Mouse (Mus musculus) liver, embryonic 11.5 days (tissue): ENCODE results near the gene Metrn. TPM values are rescaled to one million over a fixed set of nuclear protein-coding genes. Genes with fewer than 3 reads are reported as not detected.

Experiments
- ATAC-seq: fragments of 200-750 bp; cut with Nextera tagmentation; replicated peaks from 2 replicates; pipeline ENCODE4 v1.8.0; 2017; ENCODE audit warnings: moderate number of reproducible peaks, mild to moderate bottlenecking, moderate TSS enrichment, moderate library complexity; ENCODE audit not compliant: low FRiP score
- DNase-seq: peaks from one replicate; pipeline ENCODE4 v3.0.0-alpha.2; 2017; ENCODE audit warnings: low spot score
- H3K27ac ChIP-seq: fragments of 300-500 bp; sonication (generic); 2 replicates; pipeline ENCODE4 v1.5.1; 2014; ENCODE audit warnings: mild to moderate bottlenecking, low read depth, low read length, control low read depth
- H3K27me3 ChIP-seq: fragments of 300-500 bp; sonication (generic); replicated peaks from 2 replicates; pipeline ENCODE4 v1.6.1; 2014; ENCODE audit warnings: low read length, mixed read lengths; ENCODE audit not compliant: control insufficient read depth, insufficient read depth
- H3K36me3 ChIP-seq: fragments of 300-500 bp; sonication (generic); 2 replicates; pipeline ENCODE4 v1.6.1; 2014; ENCODE audit warnings: mild to moderate bottlenecking, low read length, moderate library complexity, mixed read lengths; ENCODE audit not compliant: control insufficient read depth, insufficient read depth
- H3K4me1 ChIP-seq: fragments of 300-500 bp; sonication (generic); replicated peaks from 2 replicates; pipeline ENCODE4 v1.6.1; 2014; ENCODE audit warnings: low read length, mixed read lengths; ENCODE audit not compliant: control insufficient read depth, insufficient read depth
- H3K4me2 ChIP-seq: fragments of 300-500 bp; sonication (generic); 2 replicates; pipeline ENCODE4 v1.6.1; 2014; ENCODE audit warnings: mild to moderate bottlenecking, control low read depth, moderate library complexity
- H3K4me3 ChIP-seq: fragments of 300-500 bp; sonication (generic); 2 replicates; pipeline ENCODE4 v1.5.1; 2014; ENCODE audit warnings: low read depth, low read length, control low read depth
- H3K9ac ChIP-seq: fragments of 300-500 bp; sonication (generic); 2 replicates; pipeline ENCODE4 v1.6.1; 2014; ENCODE audit warnings: low read depth, low read length, control low read depth
- H3K9me3 ChIP-seq: fragments of 300-500 bp; sonication (generic); 2 replicates; pipeline ENCODE4 v1.6.1; 2016; ENCODE audit warnings: low read length, inconsistent platforms, mixed read lengths; ENCODE audit not compliant: control insufficient read depth
- WGBS: fragments of 180-500 bp; shearing (Covaris S2); extraction: QIAGEN DNeasy Blood & Tissue Kit; methylation state at CpG from one replicate; pipeline ENCODE4 v1.1.7; 2014; 5-methylcytosine and 5-hydroxymethylcytosine counted together
- polyA plus RNA-seq: library from polyadenylated mRNA; unstranded; fragments of >200 nt; fragmentation: Nextera tagmentation; extraction: Ambion mirVana; gene quantifications from 2 replicates; pipeline ENCODE4 v1.2.1, GENCODE M21; 2014

The Metrn gene
- polyA plus RNA-seq, 1 experiment from 2014 or later = 10.8 TPM

- no peaks in the 10 kb centered on the region; the same call in 1 of the 2 replicates for H3K36me3 ChIP-seq
- H3K27ac ChIP-seq = peak overlapping the region; percentile 94
- ATAC-seq = no peak; the same call in 1 of the 2 replicates
- H3K4me3 ChIP-seq = peak overlapping the region; percentile 85
- DNase-seq = no peak
- peak overlapping the region; percentile 81 for H3K9ac ChIP-seq
- H3K4me1 ChIP-seq = peaks cover 28% of the 10 kb centered on the region
- H3K9me3 ChIP-seq = no peaks in the 10 kb centered on the region
- no peaks in the 10 kb centered on the region for H3K27me3 ChIP-seq
- WGBS = 30% methylated on average over 19 of the region's 19 CpGs
- H3K4me2 ChIP-seq = peak overlapping the region; percentile 82
Measured at GRCm38 (mm10) chr17:25791320-25791842, 5.6 kb downstream of the Metrn start.

- no peak for ATAC-seq
Measured at GRCm38 (mm10) chr17:25786781-25787504, 10.0 kb downstream of the Metrn start.

GRCm38 (mm10) chr17:25786280-25786679 is 10.7 kb downstream of the Metrn start, which contains the start of gene Ccdc78:
Gene Ccdc78 (plus strand): TSS chr17:25786580.
- no peaks in the 10 kb centered on the region for H3K9me3 ChIP-seq
- H3K36me3 ChIP-seq = peaks cover 16% of the 10 kb centered on the region
- no peak for ATAC-seq
- H3K4me3 ChIP-seq = peak within 1 kb of the TSS; percentile 73
- H3K9ac ChIP-seq = peak within 1 kb of the TSS; percentile 76
- WGBS = 74% methylated on average over 3 of the region's 3 CpGs
- peaks cover 17% of the 10 kb centered on the region for H3K4me1 ChIP-seq
- H3K27me3 ChIP-seq = no peaks in the 10 kb centered on the region
- H3K4me2 ChIP-seq = peak within 1 kb of the TSS; percentile 92
- peak within 1 kb of the TSS; percentile 73 for H3K27ac ChIP-seq
- DNase-seq = no peak

More at GRCm38 (mm10) chr17:25786781-25787504, 10.0 kb downstream of the Metrn start:
- no peaks in the 10 kb centered on the region for H3K9me3 ChIP-seq
- H3K4me3 ChIP-seq = no peak overlapping the region
- no peak overlapping the region for H3K4me2 ChIP-seq
- H3K36me3 ChIP-seq = peaks cover 11% of the 10 kb centered on the region
- no peak overlapping the region for H3K27ac ChIP-seq
- H3K27me3 ChIP-seq = no peaks in the 10 kb centered on the region
- DNase-seq = no peak
- H3K9ac ChIP-seq = no peak overlapping the region
- peaks cover 20% of the 10 kb centered on the region for H3K4me1 ChIP-seq
- WGBS = 91% methylated on average over 9 of the region's 9 CpGs

- DNase-seq = peak; percentile 96
- WGBS = under 1% methylated on average over 23 of the region's 23 CpGs
- Histone ChIP-seq H3K4me1 (peaks cover 9% of the 10 kb centered on the region), H3K9ac (peak within 1 kb of the TSS; percentile 76), H3K9me3 (no peaks in the 10 kb centered on the region), H3K36me3 (peaks cover 22% of the 10 kb centered on the region), H3K27me3 (no peaks in the 10 kb centered on the region), H3K4me3 (peak within 1 kb of the TSS; percentile 73), H3K27ac (peak within 1 kb of the TSS; percentile 73), H3K4me2 (peak within 1 kb of the TSS; percentile 92)
- peak; percentile 78 for ATAC-seq
Measured at GRCm38 (mm10) chr17:25785281-25785745, 11.6 kb downstream of the Metrn start, which contains the start of gene Haghl. Gene Haghl (minus strand): TSS chr17:25785673.

GRCm38 (mm10) chr17:25783861-25784574 is 12.9 kb downstream of the Metrn start:
- no peak for ATAC-seq
- Histone ChIP-seq H3K4me3 (peak overlapping the region; percentile 73), H3K4me1 (peaks cover 9% of the 10 kb centered on the region), H3K36me3 (peaks cover 24% of the 10 kb centered on the region), H3K4me2 (peak overlapping the region; percentile 92), H3K27me3 (no peaks in the 10 kb centered on the region), H3K27ac (no peak overlapping the region), H3K9ac (peak overlapping the region; percentile 76), H3K9me3 (no peaks in the 10 kb centered on the region)
- DNase-seq = no peak
- WGBS = 82% methylated on average over 15 of the region's 15 CpGs

GRCm38 (mm10) chr17:25783086-25783485 is 13.8 kb downstream of the Metrn start:
- ATAC-seq (no peak), DNase-seq (no peak)
- Histone ChIP-seq H3K27ac (no peak overlapping the region), H3K4me2 (no peak overlapping the region), H3K27me3 (no peaks in the 10 kb centered on the region), H3K36me3 (peaks cover 26% of the 10 kb centered on the region), H3K4me3 (no peak overlapping the region), H3K9me3 (no peaks in the 10 kb centered on the region), H3K4me1 (peaks cover 9% of the 10 kb centered on the region), H3K9ac (no peak overlapping the region)
- WGBS = 85% methylated on average over 7 of the region's 7 CpGs

- peaks cover 9% of the 10 kb centered on the region for H3K4me1 ChIP-seq
- no peaks in the 10 kb centered on the region for H3K27me3 ChIP-seq
- H3K9me3 ChIP-seq = no peaks in the 10 kb centered on the region
- no peak overlapping the region for H3K4me3 ChIP-seq
- no peak overlapping the region for H3K9ac ChIP-seq
- H3K4me2 ChIP-seq = no peak overlapping the region
- 81% methylated on average over 6 of the region's 6 CpGs for WGBS
- H3K36me3 ChIP-seq = peaks cover 29% of the 10 kb centered on the region
- ATAC-seq (no peak), DNase-seq (no peak)
- H3K27ac ChIP-seq = no peak overlapping the region
Measured at GRCm38 (mm10) chr17:25781339-25781738, 15.6 kb downstream of the Metrn start.

- Histone ChIP-seq H3K36me3 (peaks cover 27% of the 10 kb centered on the region), H3K4me2 (no peak overlapping the region), H3K4me3 (no peak overlapping the region), H3K9me3 (no peaks in the 10 kb centered on the region), H3K9ac (no peak overlapping the region), H3K27me3 (no peaks in the 10 kb centered on the region), H3K4me1 (peaks cover 10% of the 10 kb centered on the region), H3K27ac (no peak overlapping the region)
- ATAC-seq = no peak
- no peak for DNase-seq
- 91% methylated on average over 5 of the region's 5 CpGs for WGBS
Measured at GRCm38 (mm10) chr17:25777948-25778347, 19.0 kb downstream of the Metrn start.
